Comparison of ENCODE assay signal across 15 mouse cellular contexts in the genomic region with DNA sequence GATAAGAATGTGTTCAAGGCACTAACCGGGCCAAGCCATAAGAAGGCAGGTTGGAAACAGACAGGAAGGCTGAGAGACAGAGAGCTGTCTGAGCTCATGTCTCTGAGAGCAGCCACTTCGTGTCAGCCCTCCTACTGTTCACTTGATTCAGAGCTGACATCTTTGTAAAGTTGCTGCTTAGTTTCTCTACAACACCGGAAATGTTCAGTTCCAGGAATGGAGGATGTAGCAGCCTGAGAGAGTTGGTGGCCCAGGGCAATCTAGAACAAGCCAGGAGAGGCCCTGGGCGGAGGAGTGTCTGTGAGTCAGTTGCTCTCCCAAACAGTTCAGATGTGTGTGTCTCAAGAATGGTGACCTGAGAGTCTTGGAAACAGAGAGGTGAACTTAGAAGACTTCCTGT.
"Had no signal": no experiment of that assay in that cellular context is flagged by ENCODE, and none has a peak within 500 bp of the region (broad histone marks: within the 10 kb centered on the region; RNA-seq: fewer than 3 reads in every experiment).

No protein-coding gene starts in this region.

- H3K4me3 ChIP-seq: left cerebral cortex, adult 2 months; limb, embryonic 15.5 days; liver, embryonic 12.5 days; megakaryocyte, embryonic 14.5 days; midbrain, embryonic 15.5 days; neural tube, embryonic 12.5 days had no signal

- H3K9ac ChIP-seq: limb, embryonic 15.5 days; liver, embryonic 12.5 days; lung, embryonic 14.5 days; midbrain, embryonic 15.5 days; neural tube, embryonic 12.5 days had no signal

- H3K36me3 ChIP-seq: liver, embryonic 12.5 days; midbrain, embryonic 15.5 days; neural tube, embryonic 12.5 days had no signal

- H3K4me1 ChIP-seq: limb, embryonic 15.5 days; liver, embryonic 12.5 days; midbrain, embryonic 15.5 days; neural tube, embryonic 12.5 days had no signal

- DNase-seq: kidney, postnatal 14 days; lung, embryonic 14.5 days; lung, postnatal 10 days; right cerebral cortex, postnatal 4 days; spleen, adult 18-20 months; thymus, adult 18-20 months; thymus, postnatal 14 days had no signal

- H3K27ac ChIP-seq: left cerebral cortex, adult 2 months; limb, embryonic 15.5 days; liver, embryonic 12.5 days; macrophage; midbrain, embryonic 15.5 days; neural tube, embryonic 12.5 days had no signal

- H3K4me2 ChIP-seq: limb, embryonic 15.5 days; liver, embryonic 12.5 days; lung, embryonic 14.5 days; midbrain, embryonic 11.5 days; midbrain, embryonic 15.5 days; neural tube, embryonic 12.5 days had no signal

- H3K27me3 ChIP-seq: limb, embryonic 15.5 days; liver, embryonic 12.5 days; midbrain, embryonic 15.5 days; neural tube, embryonic 12.5 days had no signal

- H3K9me3 ChIP-seq: limb, embryonic 15.5 days; liver, embryonic 12.5 days; megakaryocyte, embryonic 14.5 days; midbrain, embryonic 15.5 days; neural tube, embryonic 12.5 days had no signal

- ATAC-seq: liver, embryonic 12.5 days; midbrain, embryonic 15.5 days had no signal
